ENCODE assay signal across 19 mouse cellular contexts in genomic region chr3:27728798-27729782, GRCm38 (mm10). TPM values are rescaled to one million over a fixed set of nuclear protein-coding genes. Genes with fewer than 3 reads are reported as not detected.
A peak's percentile ranks its signal among the peaks of the same experiment; 100 is the strongest.
DNase-seq lines count a peak whose midpoint lies in the region; ATAC-seq and TF ChIP-seq lines count a peak whose summit lies in the region.
"Had no signal": no experiment of that assay in that cellular context is flagged by ENCODE, and none has a peak within 500 bp of the region (broad histone marks: within the 10 kb centered on the region; RNA-seq: fewer than 3 reads in every experiment).

No protein-coding gene starts in this region.

- no peaks in the 10 kb centered on the region for H3K9me3 ChIP-seq in lung, embryonic 14.5 days (ENCODE audit: low read depth, low read length)
- H3K9me3 ChIP-seq in liver, embryonic 13.5 days (replicated peaks) = no peaks in the 10 kb centered on the region
- no peaks in the 10 kb centered on the region for H3K9me3 ChIP-seq in stomach, embryonic 16.5 days (replicated peaks; ENCODE audit: control insufficient read depth, low read length)
- H3K9me3 ChIP-seq: forebrain, embryonic 15.5 days; hindbrain, embryonic 15.5 days had no signal

- no peaks in the 10 kb centered on the region for H3K27me3 ChIP-seq in lung, embryonic 14.5 days (ENCODE audit: insufficient read depth, low read length)
- H3K27me3 ChIP-seq in liver, embryonic 13.5 days = no peaks in the 10 kb centered on the region
- H3K27me3 ChIP-seq in stomach, embryonic 16.5 days (ENCODE audit: control insufficient read depth, insufficient read depth, low read length) = no peaks in the 10 kb centered on the region
- H3K27me3 ChIP-seq: forebrain, embryonic 15.5 days; hindbrain, embryonic 15.5 days had no signal

- no peak overlapping the region for H3K4me3 ChIP-seq in lung, embryonic 14.5 days (ENCODE audit: low read depth, low read length)
- H3K4me3 ChIP-seq in liver, embryonic 13.5 days (replicated peaks) = no peak overlapping the region
- H3K4me3 ChIP-seq in stomach, embryonic 16.5 days (replicated peaks; ENCODE audit: low read length) = no peak overlapping the region
- no peak overlapping the region for H3K4me3 ChIP-seq in layer of hippocampus, adult 2 months
- H3K4me3 ChIP-seq: forebrain, embryonic 15.5 days; hindbrain, embryonic 15.5 days; left cerebral cortex, adult 2 months; myocyte had no signal

- H3K36me3 ChIP-seq in lung, embryonic 14.5 days (ENCODE audit: insufficient read depth) = no peaks in the 10 kb centered on the region
- H3K36me3 ChIP-seq in liver, embryonic 13.5 days = no peaks in the 10 kb centered on the region
- no peaks in the 10 kb centered on the region for H3K36me3 ChIP-seq in stomach, embryonic 16.5 days (ENCODE audit: control insufficient read depth, insufficient read depth, low read length)
- H3K36me3 ChIP-seq: forebrain, embryonic 15.5 days; hindbrain, embryonic 15.5 days had no signal

- H3K4me2 ChIP-seq in lung, embryonic 14.5 days = peak overlapping the region; percentile 22; the same call in 1 of the 2 replicates
- H3K4me2 ChIP-seq in liver, embryonic 13.5 days = no peak overlapping the region
- H3K4me2 ChIP-seq in stomach, embryonic 16.5 days (ENCODE audit: low read depth, low read length) = no peak overlapping the region
- H3K4me2 ChIP-seq: forebrain, embryonic 15.5 days; heart, embryonic 11.5 days; hindbrain, embryonic 15.5 days had no signal

- DNase-seq in lung, embryonic 14.5 days = peak; percentile 66
- no peak for DNase-seq in lung, postnatal 25 days (ENCODE audit: low spot score)
- DNase-seq in liver = peak; percentile 20
- DNase-seq in liver, embryonic 13.5 days = no peak
- no peak for DNase-seq in gastrocnemius, postnatal 25 days
- DNase-seq in layer of hippocampus, adult 2 months (ENCODE audit: low spot score in 2 of 2) = no peak
- DNase-seq: cerebellum, adult 9-11 months; heart, postnatal 36 days; kidney, adult 18-20 months; kidney, postnatal 25 days; layer of hippocampus, adult 9-11 months; left cerebral cortex, postnatal 4 days; midbrain, embryonic 14.5 days had no signal

- ATAC-seq in lung, embryonic 14.5 days (ENCODE audit: insufficient read depth) = peak; percentile 89
- ATAC-seq in liver, embryonic 13.5 days (ENCODE audit: low read depth) = peak; percentile 86
- peak; percentile 87 for ATAC-seq in stomach, embryonic 16.5 days (ENCODE audit: insufficient read depth, low FRiP score)
- ATAC-seq: forebrain, embryonic 15.5 days had no signal

- 62% methylated on average over 8 of the region's 8 CpGs for WGBS in lung, embryonic 14.5 days
- 46% methylated on average over 8 of the region's 8 CpGs for WGBS in liver, embryonic 13.5 days (ENCODE audit: insufficient replicate concordance)
- 56% methylated on average over 8 of the region's 8 CpGs for WGBS in stomach, embryonic 16.5 days

- H3K4me1 ChIP-seq in lung, embryonic 14.5 days (ENCODE audit: insufficient read depth) = peaks cover 7% of the 10 kb centered on the region
- 0 out of 2 replicates have a peak, but pooled peaks cover 6% of the 10 kb centered on the region for H3K4me1 ChIP-seq in liver, embryonic 13.5 days (replicated peaks)
- H3K4me1 ChIP-seq in stomach, embryonic 16.5 days (ENCODE audit: control insufficient read depth, insufficient read depth, low read length) = peaks cover 7% of the 10 kb centered on the region; the same call in 1 of the 2 replicates
- H3K4me1 ChIP-seq: forebrain, embryonic 15.5 days; hindbrain, embryonic 15.5 days had no signal

- peak overlapping the region; percentile 81 for H3K27ac ChIP-seq in lung, embryonic 14.5 days (ENCODE audit: low read depth)
- H3K27ac ChIP-seq in liver, embryonic 13.5 days = peak overlapping the region; percentile 77
- peak overlapping the region; percentile 72; the same call in 1 of the 2 replicates for H3K27ac ChIP-seq in stomach, embryonic 16.5 days (ENCODE audit: low read length)
- no peak overlapping the region for H3K27ac ChIP-seq in layer of hippocampus, adult 2 months
- H3K27ac ChIP-seq: forebrain, embryonic 15.5 days; hindbrain, embryonic 15.5 days; left cerebral cortex, adult 2 months had no signal

- H3K9ac ChIP-seq in lung, embryonic 14.5 days = no peak overlapping the region
- no peak overlapping the region for H3K9ac ChIP-seq in liver, embryonic 13.5 days
- H3K9ac ChIP-seq in stomach, embryonic 16.5 days (ENCODE audit: low read length) = no peak overlapping the region
- H3K9ac ChIP-seq: forebrain, embryonic 15.5 days; hindbrain, embryonic 15.5 days had no signal

- TF ChIP-seq CTCF in lung, embryonic 14.5 days (IDR thresholded peaks at IDR 0.05; ENCODE audit: low read depth) = no peak
- TF ChIP-seq CTCF in layer of hippocampus, adult 2 months (conservative IDR thresholded peaks at IDR 0.05) = no peak

RNA-seq across cellular contexts. Expression of gene Fndc3b, which starts 18.0 kb away (rescaled TPM):
- polyA plus RNA-seq in lung, embryonic 14.5 days (2014; fragmentation: Nextera tagmentation; extraction: Ambion mirVana) = 35.7 and 37.1 TPM in 2 replicates
- polyA plus RNA-seq in liver, embryonic 13.5 days (2015; fragmentation: Nextera tagmentation; extraction: Ambion mirVana) = 4.7 and 6.9 TPM in 2 replicates
- polyA plus RNA-seq in stomach, embryonic 16.5 days (2015; fragmentation: Nextera tagmentation; extraction: Ambion mirVana) = 27.7 and 28.6 TPM in 2 replicates
- 10 to 100 TPM; 20.6 to 22.0 TPM for total RNA-seq in gastrocnemius, postnatal 25 days (2021)
- 10 to 100 TPM; 18.9 to 26.2 TPM for total RNA-seq in layer of hippocampus, adult 2 months (2021)

Comparison
In these comparisons a context has a peak if more than half of its experiments do, and no peak if none do; other contexts are left out.
1. DNase-seq: peak in lung, embryonic 14.5 days (single experiment) and liver (single experiment); none in lung, postnatal 25 days (single experiment), liver, embryonic 13.5 days (single experiment), gastrocnemius, postnatal 25 days (single experiment) and layer of hippocampus, adult 2 months (0 of 2).
2. Peak in every context shown above with its lines, with median percentiles within 50 percentile points of each other: ATAC-seq.